Comparison of ENCODE assay signal across 25 mouse cellular contexts in genomic region chr1:157220910-157221309, GRCm38 (mm10).
"Had no signal": no experiment of that assay in that cellular context is flagged by ENCODE, and none has a peak within 500 bp of the region (broad histone marks: within the 10 kb centered on the region; RNA-seq: fewer than 3 reads in every experiment).

No protein-coding gene starts in this region.

- H3K4me2 ChIP-seq: heart, embryonic 12.5 days; hindbrain, embryonic 13.5 days; hindbrain, embryonic 15.5 days; kidney, embryonic 15.5 days; limb, embryonic 13.5 days; limb, embryonic 15.5 days; liver, embryonic 15.5 days had no signal

- H3K4me3 ChIP-seq: gastrocnemius, adult 2 months; heart, embryonic 10.5 days; heart, embryonic 12.5 days; hindbrain, embryonic 13.5 days; hindbrain, embryonic 15.5 days; kidney, embryonic 15.5 days; limb, embryonic 13.5 days; limb, embryonic 15.5 days; liver, embryonic 15.5 days had no signal

- H3K4me1 ChIP-seq: heart, embryonic 10.5 days; heart, embryonic 12.5 days; hindbrain, embryonic 13.5 days; hindbrain, embryonic 15.5 days; kidney, embryonic 15.5 days; limb, embryonic 13.5 days; limb, embryonic 15.5 days; liver, embryonic 15.5 days had no signal

- H3K36me3 ChIP-seq: heart, embryonic 10.5 days; heart, embryonic 12.5 days; hindbrain, embryonic 15.5 days; kidney, embryonic 15.5 days; limb, embryonic 13.5 days; limb, embryonic 15.5 days; liver, embryonic 15.5 days had no signal

- DNase-seq: gastrocnemius, adult 2 months; gastrocnemius, postnatal 10 days; gastrocnemius, postnatal 25 days; heart, adult 18-20 months; heart, postnatal 10 days; heart, postnatal 4 days; kidney, adult 11 months; kidney, adult 2 months; kidney, adult 9 months; kidney, postnatal 14 days; kidney, postnatal 36 days; layer of hippocampus, adult 9-11 months; layer of hippocampus, postnatal 36 days; left cerebral cortex, postnatal 4 days had no signal

- H3K27me3 ChIP-seq: heart, embryonic 12.5 days; hindbrain, embryonic 13.5 days; hindbrain, embryonic 15.5 days; kidney, embryonic 15.5 days; limb, embryonic 13.5 days; limb, embryonic 15.5 days; liver, embryonic 15.5 days had no signal

- H3K9ac ChIP-seq: heart, embryonic 12.5 days; hindbrain, embryonic 13.5 days; hindbrain, embryonic 15.5 days; kidney, embryonic 15.5 days; limb, embryonic 13.5 days; limb, embryonic 15.5 days; liver, embryonic 15.5 days had no signal

- H3K27ac ChIP-seq: gastrocnemius, adult 2 months; heart, embryonic 10.5 days; hindbrain, embryonic 13.5 days; hindbrain, embryonic 15.5 days; hindbrain, postnatal 0 days; kidney, embryonic 15.5 days; kidney, postnatal 0 days; limb, embryonic 13.5 days; limb, embryonic 15.5 days; liver, embryonic 15.5 days had no signal

- H3K9me3 ChIP-seq: heart, embryonic 10.5 days; heart, embryonic 12.5 days; hindbrain, embryonic 13.5 days; hindbrain, embryonic 15.5 days; kidney, embryonic 15.5 days; limb, embryonic 13.5 days; limb, embryonic 15.5 days; liver, embryonic 15.5 days had no signal

- ATAC-seq: hindbrain, postnatal 0 days; intestine, embryonic 16.5 days had no signal
